Mouse (Mus musculus) C2C12 (cell line): ENCODE measurements at regions not wholly inside any gene's neighbourhood (a gene's known extent, or its start where the extent isn't known, plus 50 kb on each side); places are given as distances from the start of the nearest gene placed in this dataset.

ENCODE experiments used
- CEBPB ChIP-seq: IDR thresholded peaks from one replicate; pipeline ENCODE4 v1.6.1; 2011; ENCODE audit warnings: low read depth, mild to moderate bottlenecking, control low read depth, moderate library complexity
- CTCF ChIP-seq: IDR thresholded peaks from one replicate; pipeline ENCODE4 v1.5.1; 2011; ENCODE audit not compliant: control insufficient read depth, insufficient read depth, insufficient read length
- MAX ChIP-seq: IDR thresholded peaks from one replicate; pipeline ENCODE4 v1.6.1; 2011; ENCODE audit warnings: mild to moderate bottlenecking, control low read depth
- MYOD1 ChIP-seq: IDR thresholded peaks from one replicate; pipeline ENCODE4 v1.6.1; 2011; ENCODE audit warnings: low read depth; ENCODE audit not compliant: control insufficient read depth, insufficient read length
- MYOG ChIP-seq: IDR thresholded peaks from one replicate; pipeline ENCODE4 v1.6.1; 2011; ENCODE audit not compliant: control insufficient read depth, insufficient read length; ENCODE audit errors: extremely low read depth
- USF1 ChIP-seq: IDR thresholded peaks from one replicate; pipeline ENCODE4 v1.6.1; 2011; ENCODE audit warnings: low read depth, mild to moderate bottlenecking, control low read depth, moderate library complexity

DNA sequence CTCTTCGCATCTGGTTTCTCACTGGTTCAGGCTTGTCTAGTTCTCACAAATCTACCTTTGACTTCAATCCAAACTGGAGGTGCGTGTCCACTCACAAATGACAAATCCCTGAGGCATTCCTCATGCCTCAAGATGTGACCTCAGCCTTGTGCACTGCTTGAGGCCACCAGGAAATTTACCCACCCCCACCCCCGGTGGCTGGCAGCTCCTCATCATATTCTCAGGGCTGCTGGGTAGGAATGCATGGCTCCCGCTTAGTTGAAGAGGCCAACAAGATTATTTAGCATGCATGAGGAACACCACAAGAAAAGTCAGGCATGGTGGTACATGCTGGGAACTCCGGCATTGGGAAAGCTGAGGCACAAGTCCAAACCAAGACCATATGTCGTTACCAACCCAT, 160.7 kb upstream of the Rhobtb1 start:
- TF ChIP-seq USF1 (no peak), CTCF (no peak), MAX (no peak), MYOD1 (no peak), MYOG (no peak), CEBPB (no peak)
